Mouse (Mus musculus): ENCODE data around the gene Gab1. TPM values are rescaled to one million over a fixed set of nuclear protein-coding genes. Genes with fewer than 3 reads are reported as not detected.

The Gab1 gene
- polyA plus RNA-seq, 1 experiment from 2014 or later, result 24.8 TPM

- H3K9me3 ChIP-seq, result no peaks in the 10 kb centered on the region
- peak; percentile 89 for DNase-seq (ENCODE audit: low spot score)
- under 1% methylated on average over 76 of the region's 84 CpGs for WGBS
- no peaks in the 10 kb centered on the region for H3K27me3 ChIP-seq (ENCODE audit: insufficient read depth, poor library complexity, severe bottlenecking)
- H3K36me3 ChIP-seq, result peaks cover 26% of the 10 kb centered on the region
- peak overlapping the region; percentile 96 for H3K27ac ChIP-seq
- H3K4me3 ChIP-seq, result peak overlapping the region; percentile 91
- H3K4me1 ChIP-seq, result peaks cover 8% of the 10 kb centered on the region; the same call in 1 of the 2 replicates
Observed at GRCm38 (mm10) chr8:80738388-80739154, 141.7 kb downstream of the Gab1 start.

GRCm38 (mm10) chr8:80738046-80738387 is 142.3 kb downstream of the Gab1 start:
- DNase-seq (ENCODE audit: low spot score), result no peak
- 1% methylated on average over 5 of the region's 5 CpGs for WGBS

GRCm38 (mm10) chr8:80732326-80732725 is 148.0 kb downstream of the Gab1 start:
- peaks cover under 1% of the 10 kb centered on the region; the same call in 1 of the 2 replicates for H3K4me1 ChIP-seq

More at GRCm38 (mm10) chr8:80738046-80738387, 142.3 kb downstream of the Gab1 start:
- Histone ChIP-seq H3K27ac (peak overlapping the region; percentile 96), H3K36me3 (peaks cover 32% of the 10 kb centered on the region), H3K4me3 (peak overlapping the region; percentile 91), H3K9me3 (no peaks in the 10 kb centered on the region), H3K4me1 (peaks cover 8% of the 10 kb centered on the region; the same call in 1 of the 2 replicates), H3K27me3 (ENCODE audit: insufficient read depth, poor library complexity, severe bottlenecking) (no peaks in the 10 kb centered on the region)

GRCm38 (mm10) chr8:80714461-80714860 is 165.9 kb downstream of the Gab1 start:
- DNase-seq (ENCODE audit: low spot score), result no peak
- Histone ChIP-seq H3K4me1 (no peaks in the 10 kb centered on the region), H3K9me3 (no peaks in the 10 kb centered on the region), H3K4me3 (no peak overlapping the region), H3K36me3 (peaks cover 93% of the 10 kb centered on the region), H3K27me3 (ENCODE audit: insufficient read depth, poor library complexity, severe bottlenecking) (no peaks in the 10 kb centered on the region), H3K27ac (no peak overlapping the region)
- 94% methylated on average over 1 of the region's 1 CpGs for WGBS

More at GRCm38 (mm10) chr8:80732326-80732725, 148.0 kb downstream of the Gab1 start:
- Histone ChIP-seq H3K4me3 (no peak overlapping the region), H3K27me3 (ENCODE audit: insufficient read depth, poor library complexity, severe bottlenecking) (no peaks in the 10 kb centered on the region), H3K36me3 (peaks cover 84% of the 10 kb centered on the region), H3K9me3 (no peaks in the 10 kb centered on the region), H3K27ac (no peak overlapping the region)
- DNase-seq (ENCODE audit: low spot score), result no peak

Other genes with a start within 250 kb of the Gab1 start
- gene Smarca5, start 141.0 kb downstream of the Gab1 start, polyA plus RNA-seq (2016; fragmentation: Nextera tagmentation; extraction: Ambion mirVana), result 53.8 and 79.9 TPM in 2 replicates
- gene Usp38, start 134.4 kb upstream of the Gab1 start, polyA plus RNA-seq (2016; fragmentation: Nextera tagmentation; extraction: Ambion mirVana), result 19.5 and 21.7 TPM in 2 replicates